Mouse (Mus musculus): ENCODE measurements around the gene Mapre1.

The Mapre1 gene

DNA sequence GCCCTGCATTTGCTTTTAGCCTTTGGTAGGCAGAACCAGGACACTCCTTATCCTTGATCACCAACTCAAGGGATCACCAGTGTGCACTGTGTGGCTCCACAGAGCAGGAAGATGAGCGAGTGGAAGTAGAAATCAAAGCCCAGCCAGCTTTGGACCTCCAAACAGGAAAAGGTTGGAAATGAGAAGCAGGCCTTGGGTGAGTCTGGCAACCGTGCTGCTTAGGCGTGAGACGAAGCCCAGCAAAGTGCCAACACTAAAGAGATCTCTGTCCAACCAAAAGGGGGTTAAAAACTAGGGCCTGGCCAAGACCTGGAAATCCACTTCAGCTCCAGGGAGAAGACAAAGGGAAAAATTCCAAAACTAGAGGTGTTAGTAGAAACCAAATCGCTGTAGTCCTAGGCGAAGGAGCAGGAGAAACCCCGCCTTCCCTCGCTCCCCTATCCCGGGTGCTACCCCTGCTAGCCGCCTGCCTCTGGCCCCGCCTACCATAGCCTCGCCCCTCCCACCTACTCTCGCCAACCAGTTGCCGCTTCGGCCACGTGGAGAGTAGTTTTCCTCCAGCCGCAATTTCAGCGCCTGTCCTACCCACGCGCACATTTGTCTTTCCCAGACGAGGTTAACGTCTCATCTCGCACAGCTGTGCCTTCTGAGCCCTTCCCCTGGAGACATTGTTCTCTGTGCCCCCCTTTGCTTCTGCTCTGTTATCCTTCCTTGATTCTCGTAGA is 37.7 kb downstream of the Mapre1 start:
- peak; percentile 79 to 86 for DNase-seq (ENCODE audit: low spot score in 2 of 2)

DNA sequence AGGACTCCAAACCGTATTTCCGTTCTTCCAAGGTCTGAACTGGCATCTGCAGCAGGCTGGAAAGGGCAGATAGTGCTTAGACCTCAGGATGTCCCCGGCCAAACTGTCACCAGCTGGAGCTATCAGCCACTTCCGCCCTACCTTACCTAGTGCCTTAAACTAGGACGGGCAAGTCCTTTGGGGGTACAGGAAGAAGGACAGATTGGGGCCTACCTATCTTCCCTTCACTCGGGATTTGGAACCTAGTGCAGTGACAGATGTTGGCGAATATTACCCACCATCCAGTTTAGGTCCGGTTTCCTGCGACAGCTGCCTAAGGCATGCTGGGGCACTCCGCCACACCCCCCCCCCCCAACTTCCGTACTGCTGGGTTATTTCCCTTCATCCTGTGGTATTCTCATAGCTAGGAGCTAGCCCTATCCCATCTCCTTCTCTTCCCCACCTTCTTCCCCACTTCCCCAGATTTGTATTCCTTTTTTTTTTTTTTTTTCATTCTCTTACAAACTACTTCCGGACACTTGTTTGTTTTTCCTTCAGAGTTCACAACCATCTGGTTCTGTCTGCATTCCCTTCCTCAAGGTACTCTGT is 38.4 kb downstream of the Mapre1 start, which contains the start of gene Efcab8:
Efcab8 (plus strand) TSS at position 538 of the 588 bp plus-strand sequence.
- DNase-seq (ENCODE audit: low spot score in 2 of 2), result no peak

DNA sequence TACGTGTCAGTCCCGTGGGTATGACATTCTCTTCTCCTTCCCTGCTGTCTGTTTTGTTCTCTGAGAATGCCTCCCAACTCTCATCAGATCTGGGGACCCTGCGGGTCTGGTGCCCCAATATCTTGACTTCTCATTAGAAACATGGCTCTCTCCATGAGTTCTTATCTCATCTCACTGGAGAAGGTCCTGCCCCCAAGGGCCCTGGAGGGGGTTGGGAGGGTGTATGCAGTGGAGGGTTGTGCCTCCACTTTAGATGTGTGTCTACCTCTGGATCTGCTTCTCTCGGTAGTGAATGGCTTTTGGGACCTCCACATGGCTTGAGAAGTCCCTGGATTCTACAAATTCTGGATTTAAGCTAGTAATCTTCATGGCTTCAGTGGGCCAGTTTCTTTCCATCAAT is 40.1 kb downstream of the Mapre1 start:
- DNase-seq (ENCODE audit: low spot score in 2 of 2), result peak in 1 of 2 experiments; percentile 51

DNA sequence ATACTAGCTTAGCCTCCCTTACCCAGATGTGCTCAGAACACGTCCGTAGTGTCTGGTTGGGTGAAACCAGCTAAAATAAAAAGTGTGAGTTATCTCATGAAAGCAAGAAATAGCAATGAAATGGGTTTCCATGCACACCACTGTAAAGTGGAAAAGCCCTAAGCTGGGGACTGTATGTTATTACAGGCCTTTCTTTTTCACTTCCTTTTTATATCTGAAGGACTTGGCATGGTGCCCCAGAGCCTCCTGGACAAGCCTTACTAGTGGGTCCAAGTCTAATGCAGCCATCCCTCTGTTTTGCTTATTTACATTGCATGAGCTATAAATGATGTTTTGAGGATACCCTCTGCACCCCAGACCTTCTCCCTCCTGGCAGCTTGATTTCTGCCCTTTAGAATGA is 43.6 kb downstream of the Mapre1 start:
- no peak for DNase-seq (ENCODE audit: low spot score in 2 of 2)

DNA sequence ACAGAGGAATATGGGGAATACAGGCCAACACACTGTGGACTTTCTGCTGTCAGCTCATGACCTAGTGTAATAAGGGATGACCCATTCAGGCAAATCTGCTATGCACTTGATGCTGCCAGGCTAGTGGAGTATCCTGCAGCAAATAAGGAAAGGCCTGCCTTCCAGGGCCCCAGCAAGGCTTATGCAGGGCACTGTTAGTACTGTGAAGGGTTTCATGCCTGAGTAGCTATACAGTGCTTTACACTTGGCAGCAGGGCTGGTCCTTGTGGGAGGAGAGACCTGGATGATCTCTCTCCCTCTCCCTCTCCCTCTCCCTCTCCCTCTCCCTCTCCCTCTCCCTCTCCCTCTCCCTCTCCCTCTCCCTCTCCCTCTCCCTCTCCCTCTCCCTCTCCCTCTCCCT is 52.3 kb downstream of the Mapre1 start:
- DNase-seq (ENCODE audit: low spot score in 2 of 2), result no peak

DNA sequence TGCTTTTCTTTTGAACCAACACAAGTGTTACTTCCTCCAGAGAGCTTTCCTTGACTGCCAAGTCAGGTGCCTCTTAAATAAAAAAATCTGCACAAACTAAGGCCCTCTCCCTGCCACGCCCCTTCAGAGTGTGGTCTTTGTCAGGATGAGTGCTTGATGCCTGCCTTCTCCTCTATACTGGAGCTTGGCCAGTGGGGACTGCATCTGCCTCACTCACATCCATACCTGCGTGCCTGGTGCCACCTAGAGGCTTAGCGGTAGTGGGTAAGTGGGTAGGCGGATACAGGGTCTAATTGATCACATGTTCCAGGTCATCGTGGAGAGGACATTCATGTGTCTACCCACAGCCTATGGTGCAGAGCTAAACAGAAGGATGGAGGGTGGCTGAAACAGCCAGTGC is 54.0 kb downstream of the Mapre1 start:
- DNase-seq (ENCODE audit: low spot score in 2 of 2), result no peak

DNA sequence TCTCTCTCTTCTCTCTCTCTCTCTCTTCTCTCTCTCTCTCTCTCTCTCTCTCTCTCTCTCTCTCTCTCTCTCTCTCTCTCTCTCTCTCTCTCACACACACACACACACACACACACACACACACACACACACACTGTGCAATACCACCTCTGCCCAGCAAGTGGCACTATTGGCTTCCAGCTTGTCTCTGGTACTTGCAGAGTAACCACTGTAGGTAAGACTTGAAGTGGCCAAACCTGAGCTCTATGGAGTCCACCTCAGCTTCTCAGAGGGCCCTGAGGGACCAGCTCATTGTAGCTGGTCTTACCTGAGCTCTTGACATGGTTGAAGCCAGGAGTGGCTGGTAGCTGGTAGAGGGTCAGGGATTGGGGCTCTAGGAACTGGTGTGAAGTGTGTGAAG is 66.4 kb downstream of the Mapre1 start:
- DNase-seq (ENCODE audit: low spot score in 2 of 2), result peak; percentile 40 to 74

DNA sequence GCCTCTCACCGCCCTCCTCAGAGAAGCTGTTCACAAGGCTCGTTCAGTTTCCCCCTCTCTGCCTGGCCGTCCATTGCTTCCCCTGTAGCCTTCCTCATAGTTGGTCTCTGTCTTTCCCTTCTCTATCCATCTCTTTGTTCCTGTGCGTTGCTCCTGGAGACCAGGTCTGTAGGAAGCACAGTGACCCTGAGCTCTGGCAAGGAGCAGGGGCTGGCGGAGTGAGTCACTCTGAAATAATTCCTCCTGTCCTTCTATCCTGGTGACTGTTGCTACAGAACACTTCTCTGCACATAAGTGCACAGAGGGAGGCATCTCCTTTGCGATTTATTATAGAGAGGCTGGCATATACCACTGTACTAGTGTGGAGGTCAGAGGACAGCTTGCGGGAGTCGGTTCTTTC is 67.1 kb downstream of the Mapre1 start:
- DNase-seq (ENCODE audit: low spot score in 2 of 2), result no peak

DNA sequence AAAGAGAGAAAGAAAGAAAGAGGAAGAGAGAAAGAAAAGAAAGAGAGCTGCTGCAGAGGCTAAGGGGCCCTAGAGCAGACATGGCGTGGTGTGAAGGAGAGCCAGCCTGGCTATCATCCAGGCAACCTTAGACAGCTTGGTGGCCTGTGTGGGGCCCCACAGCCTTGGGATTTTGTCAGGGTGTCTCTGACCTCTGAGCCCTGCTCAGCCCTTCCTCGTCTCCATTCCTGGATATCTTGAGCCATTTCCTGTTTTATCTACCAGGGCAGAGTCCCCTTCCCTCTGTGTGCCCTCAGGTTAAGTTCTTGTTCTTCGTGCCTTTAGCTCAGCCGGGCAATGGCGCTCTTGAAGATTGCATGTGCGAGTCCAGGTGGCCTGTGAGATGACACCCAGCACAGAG is 67.8 kb downstream of the Mapre1 start:
- DNase-seq (ENCODE audit: low spot score in 2 of 2), result no peak

DNA sequence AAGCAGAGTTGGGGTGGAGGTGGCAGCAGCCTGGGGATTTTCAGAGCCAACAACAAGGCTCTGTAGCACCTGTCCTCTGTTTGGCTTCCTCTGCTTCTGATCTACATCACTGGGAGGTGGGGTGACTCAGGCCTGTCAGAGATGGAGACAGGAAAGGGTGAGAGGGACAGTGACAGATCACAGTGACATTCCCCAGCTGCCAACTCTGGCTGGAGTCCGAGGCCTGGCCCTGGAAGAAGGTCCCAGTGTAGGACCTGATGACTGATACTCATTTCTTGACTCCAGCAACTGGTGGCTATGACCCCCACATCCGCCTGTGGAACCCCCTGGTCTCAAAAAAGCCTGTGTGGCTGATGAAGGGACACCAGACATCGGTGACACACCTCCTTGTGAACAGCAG is 68.8 kb downstream of the Mapre1 start:
- DNase-seq (ENCODE audit: low spot score in 2 of 2), result no peak

DNA sequence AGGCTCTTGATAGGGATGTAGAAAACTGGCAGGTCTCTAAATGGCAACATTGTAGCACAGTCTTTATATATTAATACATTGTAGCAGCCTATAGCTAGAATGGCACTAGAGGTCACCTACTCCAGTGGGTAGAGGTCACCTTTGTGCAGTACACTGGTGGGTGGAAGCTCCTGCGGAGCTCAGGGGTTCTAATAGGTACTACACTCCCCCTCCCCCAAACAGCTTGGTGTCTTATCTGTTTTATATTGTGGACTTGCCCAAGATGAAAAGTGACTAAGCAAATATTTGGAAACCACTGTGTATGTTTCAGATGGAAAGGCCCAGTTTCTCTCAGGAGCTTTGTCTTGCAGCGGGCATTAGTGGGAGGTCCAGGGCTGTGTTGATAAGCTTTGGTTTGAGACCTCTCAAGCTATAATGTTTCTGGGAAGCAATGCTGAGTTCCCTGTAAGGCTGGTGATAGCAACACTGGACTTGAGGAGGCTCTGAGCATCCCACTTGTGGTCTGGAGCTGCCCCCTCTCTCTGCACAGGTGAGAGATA is 81.0 kb downstream of the Mapre1 start:
- DNase-seq (ENCODE audit: low spot score in 2 of 2), result no peak

Measured in spleen, postnatal 4 days (tissue).